Mouse (Mus musculus): ENCODE measurements around the gene 1700019N19Rik. TPM values are rescaled to one million over a fixed set of nuclear protein-coding genes. Genes with fewer than 3 reads are reported as not detected.

1700019N19Rik gene
- polyA plus RNA-seq (2021; fragmentation: Nextera tagmentation), result not detected in 2 replicates
- long read RNA-seq, experiment 1, partial matches to known transcripts, result 1 of 1 reads
- long read RNA-seq, experiment 1, other reads (novel, unspliced or antisense), result 0 of 1 reads
- long read RNA-seq, experiment 2, result 0 reads

DNA sequence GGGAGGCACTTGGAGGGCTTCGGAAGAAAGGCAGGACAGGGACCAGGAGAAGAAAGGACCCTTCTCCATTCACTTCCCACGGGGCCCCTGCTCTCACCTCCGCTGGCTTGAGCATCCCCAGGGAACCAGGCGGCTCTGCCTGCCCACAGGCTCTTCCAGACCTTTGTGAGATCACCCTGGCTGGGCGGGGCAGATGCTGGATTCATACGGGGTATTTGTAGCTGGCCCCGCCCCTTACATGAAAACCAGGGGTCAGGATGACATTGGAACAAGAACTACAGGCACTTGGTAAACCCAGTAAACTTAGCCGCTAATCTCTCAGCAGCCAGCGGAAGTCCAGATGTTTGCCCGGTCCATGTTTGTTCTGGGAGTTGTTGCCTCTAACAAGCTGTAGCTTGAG is at the start of gene 1700019N19Rik:
TSS of gene 1700019N19Rik (minus strand) at position 178 of the 400 bp plus-strand sequence.

DNA sequence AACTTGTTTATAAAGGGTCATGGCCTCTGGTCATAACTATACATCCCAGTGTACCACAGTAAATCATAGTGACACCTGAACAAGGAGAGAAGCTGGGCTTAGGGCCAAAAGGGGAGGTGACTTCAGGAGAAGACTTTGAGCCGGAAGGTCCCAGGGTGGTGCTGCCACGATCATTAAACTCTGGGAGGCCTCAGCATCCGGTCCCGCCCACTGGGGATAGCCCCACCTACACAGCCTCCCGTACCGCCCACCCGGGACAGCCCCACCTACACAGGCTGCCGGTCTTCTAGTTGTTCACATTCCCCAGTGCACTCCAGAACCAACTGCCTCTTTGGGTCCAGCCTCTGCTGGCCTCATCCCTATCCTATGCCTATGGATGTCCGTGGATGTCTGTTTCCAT is 34.8 kb downstream of the 1700019N19Rik start, which contains the start of gene Pnliprp2:
TSS of gene Pnliprp2 (plus strand) at position 297 of the 400 bp plus-strand sequence.

Other genes starting within 250 kb of the 1700019N19Rik start
- gene Pnlip, start 142.0 kb downstream of the 1700019N19Rik start, polyA plus RNA-seq (2021; fragmentation: Nextera tagmentation), result 1.1 and 1.6 TPM in 2 replicates
- not detected in 2 replicates for gene Pnliprp1, start 65.6 kb downstream of the 1700019N19Rik start, polyA plus RNA-seq (2021; fragmentation: Nextera tagmentation)
- gene Pnliprp2, start 34.7 kb downstream of the 1700019N19Rik start, polyA plus RNA-seq (2021; fragmentation: Nextera tagmentation), result not detected in 2 replicates
- gene Eno4, start 149.0 kb upstream of the 1700019N19Rik start, polyA plus RNA-seq (2021; fragmentation: Nextera tagmentation), result 0.69 and 1.1 TPM in 2 replicates
- 26.8 and 40.9 TPM in 2 replicates for gene Hspa12a, start 149.2 kb upstream of the 1700019N19Rik start, polyA plus RNA-seq (2021; fragmentation: Nextera tagmentation)